ENCODE assay signal across 8 mouse cellular contexts in genomic region chr6:77475354-77475753, GRCm38 (mm10).
DNase-seq lines count a peak whose midpoint lies in the region; ATAC-seq lines count a peak whose summit lies in the region.

No protein-coding gene starts in this region.

- no peaks in the 10 kb centered on the region for H3K9me3 ChIP-seq in forebrain, embryonic 13.5 days (replicated peaks)
- no peaks in the 10 kb centered on the region for H3K9me3 ChIP-seq in forebrain, embryonic 11.5 days (ENCODE audit: control insufficient read depth, low read length)

- H3K36me3 ChIP-seq in forebrain, embryonic 13.5 days (ENCODE audit: poor library complexity, severe bottlenecking), result no peaks in the 10 kb centered on the region
- no peaks in the 10 kb centered on the region for H3K36me3 ChIP-seq in forebrain, embryonic 11.5 days (ENCODE audit: control insufficient read depth, insufficient read depth, low read length)

- no peak overlapping the region for H3K27ac ChIP-seq in forebrain, embryonic 13.5 days
- no peak overlapping the region for H3K27ac ChIP-seq in forebrain, embryonic 11.5 days (ENCODE audit: low read depth, low read length)

- no peak overlapping the region for H3K9ac ChIP-seq in forebrain, embryonic 13.5 days
- no peak overlapping the region for H3K9ac ChIP-seq in forebrain, embryonic 11.5 days (ENCODE audit: low read length)

- H3K4me2 ChIP-seq in forebrain, embryonic 13.5 days, result no peak overlapping the region
- no peak overlapping the region for H3K4me2 ChIP-seq in forebrain, embryonic 11.5 days (ENCODE audit: low read depth, low read length, severe bottlenecking)

- no peaks in the 10 kb centered on the region for H3K27me3 ChIP-seq in forebrain, embryonic 13.5 days
- no peaks in the 10 kb centered on the region for H3K27me3 ChIP-seq in forebrain, embryonic 11.5 days (ENCODE audit: control insufficient read depth, insufficient read depth, low read length)

- H3K4me1 ChIP-seq in forebrain, embryonic 13.5 days, result peaks cover 8% of the 10 kb centered on the region; the same call in 1 of the 2 replicates
- H3K4me1 ChIP-seq in forebrain, embryonic 11.5 days (replicated peaks; ENCODE audit: control insufficient read depth, insufficient read depth, low read length), result no peaks in the 10 kb centered on the region

- no peak for DNase-seq in forebrain, embryonic 11.5 days (ENCODE audit: low spot score)
- peak; percentile 82 for DNase-seq in Muller cell, postnatal 12 days (ENCODE audit: inconsistent ontology term)
- peak; percentile 96 for DNase-seq in cerebellum, postnatal 25 days
- DNase-seq in heart, postnatal 10 days, result peak; percentile 85 to 89
- peak; percentile 31 to 64 for DNase-seq in left cerebral cortex, adult 8-10 months (ENCODE audit: low spot score in 2 of 2)
- DNase-seq in testis, postnatal 10 days (ENCODE audit: low spot score), result peak; percentile 37
- DNase-seq in spleen, postnatal 14 days (ENCODE audit: low spot score in 2 of 2), result no peak

- ATAC-seq in forebrain, embryonic 13.5 days, result peak; percentile 88
- no peak for ATAC-seq in forebrain, embryonic 11.5 days (replicated peaks; ENCODE audit: low FRiP score)

- intact Hi-C loops in heart, postnatal 10 days (cut with DNase I), result no loop called here

- WGBS in forebrain, embryonic 13.5 days, result 22% methylated on average over 1 of the region's 1 CpGs
- 31% methylated on average over 1 of the region's 1 CpGs for WGBS in forebrain, embryonic 11.5 days

- H3K4me3 ChIP-seq in forebrain, embryonic 13.5 days, result no peak overlapping the region
- no peak overlapping the region for H3K4me3 ChIP-seq in forebrain, embryonic 11.5 days (ENCODE audit: low read depth, low read length)

Comparison
In these comparisons a context has a peak if more than half of its experiments do, and no peak if none do; other contexts are left out.
1. DNase-seq: peak in Muller cell, postnatal 12 days (single experiment), cerebellum, postnatal 25 days (2 of 2), heart, postnatal 10 days (2 of 2), left cerebral cortex, adult 8-10 months (2 of 2) and testis, postnatal 10 days (single experiment); none in forebrain, embryonic 11.5 days (single experiment) and spleen, postnatal 14 days (0 of 2).